Mouse (Mus musculus): ENCODE results near the gene Cd2. TPM values are rescaled to one million over a fixed set of nuclear protein-coding genes. Genes with fewer than 3 reads are reported as not detected.

Gene Cd2
- polyA plus RNA-seq, 1 experiment from 2014 or later = 0.30 TPM

DNA sequence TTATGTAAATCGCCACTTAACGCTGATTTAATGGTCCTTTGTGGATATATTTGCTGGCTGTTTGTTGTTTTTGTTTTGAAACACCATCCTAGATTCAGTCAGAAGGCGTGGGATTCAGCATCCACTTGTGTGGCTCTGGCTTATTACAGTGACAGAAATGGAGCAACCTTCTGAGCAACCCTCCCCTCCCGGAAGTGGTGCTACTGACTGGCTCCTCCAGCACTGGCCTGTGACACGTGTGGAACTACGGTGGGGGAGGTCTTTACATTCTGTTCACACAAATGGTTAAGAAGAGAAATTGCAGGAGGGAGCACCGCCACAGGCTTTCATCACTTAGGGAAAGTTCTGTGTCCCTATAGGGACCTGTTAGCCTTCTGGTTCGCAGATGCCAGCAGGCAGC is 55.2 kb downstream of the Cd2 start:
- Histone ChIP-seq H3K36me3 (ENCODE audit: control insufficient read depth, insufficient read depth, low read length) (no peaks in the 10 kb centered on the region), H3K4me1 (ENCODE audit: control insufficient read depth, insufficient read depth, low read length) (peaks cover 6% of the 10 kb centered on the region; the same call in 1 of the 2 replicates), H3K27ac (ENCODE audit: low read depth, low read length) (no peak overlapping the region), H3K9ac (ENCODE audit: low read length) (no peak overlapping the region), H3K4me2 (ENCODE audit: low read length) (no peak overlapping the region), H3K4me3 (ENCODE audit: low read depth, low read length) (no peak overlapping the region), H3K27me3 (replicated peaks; ENCODE audit: control insufficient read depth, insufficient read depth, low read length) (no peaks in the 10 kb centered on the region; the same call in 1 of the 2 replicates), H3K9me3 (replicated peaks; ENCODE audit: control insufficient read depth, low read length) (0 out of 2 replicates have a peak, but pooled peaks cover 2% of the 10 kb centered on the region)
- ATAC-seq (no peak), DNase-seq (ENCODE audit: low spot score) (no peak)
- WGBS = 41% methylated on average over 8 of the region's 8 CpGs

DNA sequence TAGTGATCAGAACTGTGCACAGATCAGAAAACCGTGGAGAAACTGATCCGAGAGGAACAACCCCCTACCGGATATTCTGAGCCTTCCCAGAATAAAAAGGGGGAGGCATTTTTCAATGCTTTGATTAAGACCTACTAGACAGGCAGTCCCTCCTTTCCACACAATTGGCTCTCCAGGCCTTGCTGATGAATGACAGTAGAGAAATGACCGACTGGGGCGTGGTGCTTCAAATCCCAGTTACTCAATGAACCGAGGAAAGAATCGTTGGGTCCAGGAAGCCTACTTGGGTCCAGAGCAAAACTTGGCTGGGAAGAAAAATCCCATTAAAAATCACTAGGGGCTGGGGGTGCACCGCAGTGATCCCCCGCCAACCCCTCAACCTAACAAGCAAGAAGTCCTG is 57.5 kb downstream of the Cd2 start:
- no peak overlapping the region for H3K9ac ChIP-seq (ENCODE audit: low read length)
- ATAC-seq = no peak
- no peaks in the 10 kb centered on the region for H3K36me3 ChIP-seq (ENCODE audit: control insufficient read depth, insufficient read depth, low read length)
- whole genome bisulfite sequencing = 46% methylated on average over 9 of the region's 9 CpGs
- H3K4me2 ChIP-seq (ENCODE audit: low read length) = no peak overlapping the region
- no peak overlapping the region for H3K4me3 ChIP-seq (ENCODE audit: low read depth, low read length)
- H3K4me1 ChIP-seq (ENCODE audit: control insufficient read depth, insufficient read depth, low read length) = no peaks in the 10 kb centered on the region
- H3K9me3 ChIP-seq (replicated peaks; ENCODE audit: control insufficient read depth, low read length) = 0 out of 2 replicates have a peak, but pooled peaks cover under 1% of the 10 kb centered on the region
- no peak for DNase-seq (ENCODE audit: low spot score)
- no peak overlapping the region for H3K27ac ChIP-seq (ENCODE audit: low read depth, low read length)
- H3K27me3 ChIP-seq (replicated peaks; ENCODE audit: control insufficient read depth, insufficient read depth, low read length) = no peaks in the 10 kb centered on the region; the same call in 1 of the 2 replicates

DNA sequence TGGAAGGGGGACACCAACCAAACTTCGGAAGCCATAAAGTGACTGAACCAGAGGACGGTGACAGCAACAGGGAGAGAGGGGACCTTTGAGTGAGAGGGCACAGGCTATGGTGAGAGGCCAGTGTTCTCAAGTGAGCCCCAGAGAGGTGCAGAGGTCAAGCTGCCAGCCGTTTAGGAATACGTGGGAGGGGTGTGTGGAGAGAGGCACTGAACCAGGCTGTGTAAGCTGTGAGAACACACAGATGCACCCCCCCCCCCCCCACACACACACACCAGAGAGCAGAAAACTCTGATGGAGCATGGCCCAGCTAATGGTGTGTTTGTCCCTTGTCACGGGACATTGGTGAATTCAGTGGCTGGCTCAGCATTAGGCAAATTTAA is 58.2 kb downstream of the Cd2 start:
- Histone ChIP-seq H3K36me3 (ENCODE audit: control insufficient read depth, insufficient read depth, low read length) (no peaks in the 10 kb centered on the region), H3K9me3 (replicated peaks; ENCODE audit: control insufficient read depth, low read length) (no peaks in the 10 kb centered on the region), H3K4me2 (ENCODE audit: low read length) (no peak overlapping the region), H3K9ac (ENCODE audit: low read length) (no peak overlapping the region), H3K4me1 (ENCODE audit: control insufficient read depth, insufficient read depth, low read length) (no peaks in the 10 kb centered on the region), H3K27me3 (replicated peaks; ENCODE audit: control insufficient read depth, insufficient read depth, low read length) (no peaks in the 10 kb centered on the region; the same call in 1 of the 2 replicates), H3K4me3 (ENCODE audit: low read depth, low read length) (no peak overlapping the region), H3K27ac (ENCODE audit: low read depth, low read length) (no peak overlapping the region)
- 69% methylated on average over 5 of the region's 5 CpGs for WGBS
- DNase-seq (ENCODE audit: low spot score) (no peak), ATAC-seq (no peak)

DNA sequence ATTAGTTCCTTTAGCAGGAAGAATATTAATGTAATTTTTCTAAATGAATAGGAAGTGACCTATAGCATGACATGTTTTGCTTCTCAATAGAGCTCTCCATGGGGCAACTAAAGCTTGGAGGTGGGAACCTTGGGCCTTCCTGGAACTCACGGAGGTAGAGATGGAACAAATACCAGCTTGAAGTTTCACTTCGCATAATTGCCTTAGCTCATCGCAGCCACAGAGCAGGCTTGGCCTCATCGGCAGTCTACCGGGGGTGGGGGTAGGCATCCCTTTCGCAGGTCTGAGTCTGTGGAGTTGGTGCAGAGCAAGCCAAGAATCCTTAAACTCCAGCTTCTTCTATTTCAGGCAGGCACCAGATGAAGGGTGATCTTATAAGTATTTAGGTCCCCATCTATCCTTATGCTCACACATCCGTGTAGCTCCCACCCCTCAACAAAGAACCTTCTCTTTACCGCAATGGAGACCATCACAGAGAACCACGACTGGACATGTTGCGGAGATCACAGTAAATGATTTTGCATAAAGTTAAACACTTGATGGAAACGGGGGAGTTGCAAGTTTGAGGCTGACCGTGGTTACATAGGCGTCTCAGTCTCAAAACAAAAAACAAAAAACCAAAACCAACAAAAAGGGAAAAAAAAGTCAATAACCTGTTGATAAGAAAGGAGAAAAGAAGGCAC is 58.7 kb downstream of the Cd2 start:
- no peaks in the 10 kb centered on the region for H3K9me3 ChIP-seq (replicated peaks; ENCODE audit: control insufficient read depth, low read length)
- no peaks in the 10 kb centered on the region; the same call in 1 of the 2 replicates for H3K27me3 ChIP-seq (replicated peaks; ENCODE audit: control insufficient read depth, insufficient read depth, low read length)
- WGBS = 88% methylated on average over 13 of the region's 13 CpGs
- no peaks in the 10 kb centered on the region for H3K36me3 ChIP-seq (ENCODE audit: control insufficient read depth, insufficient read depth, low read length)
- no peak for ATAC-seq
- H3K4me2 ChIP-seq (ENCODE audit: low read length) = no peak overlapping the region
- no peak overlapping the region for H3K9ac ChIP-seq (ENCODE audit: low read length)
- H3K4me3 ChIP-seq (ENCODE audit: low read depth, low read length) = no peak overlapping the region
- H3K4me1 ChIP-seq (ENCODE audit: control insufficient read depth, insufficient read depth, low read length) = no peaks in the 10 kb centered on the region
- no peak overlapping the region for H3K27ac ChIP-seq (ENCODE audit: low read depth, low read length)
- DNase-seq (ENCODE audit: low spot score) = no peak

DNA sequence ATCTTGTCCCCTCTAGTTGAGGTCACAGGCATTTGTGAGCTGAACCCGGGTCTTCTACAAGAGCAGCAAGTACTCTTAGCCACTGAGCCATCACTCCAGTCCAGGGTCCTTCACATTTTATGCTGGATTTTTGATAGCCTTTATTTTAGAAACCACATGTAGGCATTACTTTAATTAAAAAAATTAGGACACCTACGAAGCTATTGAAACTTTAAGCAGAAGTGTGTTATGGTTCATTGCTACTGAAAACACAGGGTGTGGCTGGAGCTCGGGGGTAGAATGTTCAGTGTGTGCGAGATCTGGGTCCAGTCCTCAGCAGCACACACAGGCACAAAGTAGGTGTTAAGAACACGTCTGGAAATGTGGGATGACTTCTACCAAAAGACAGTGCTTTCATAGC is 59.7 kb downstream of the Cd2 start:
- ATAC-seq (no peak), DNase-seq (ENCODE audit: low spot score) (no peak)
- WGBS = 74% methylated on average over 5 of the region's 5 CpGs
- Histone ChIP-seq H3K9ac (ENCODE audit: low read length) (no peak overlapping the region), H3K4me3 (ENCODE audit: low read depth, low read length) (no peak overlapping the region), H3K4me1 (ENCODE audit: control insufficient read depth, insufficient read depth, low read length) (no peaks in the 10 kb centered on the region), H3K9me3 (replicated peaks; ENCODE audit: control insufficient read depth, low read length) (no peaks in the 10 kb centered on the region), H3K27me3 (replicated peaks; ENCODE audit: control insufficient read depth, insufficient read depth, low read length) (no peaks in the 10 kb centered on the region; the same call in 1 of the 2 replicates), H3K4me2 (ENCODE audit: low read length) (no peak overlapping the region), H3K27ac (ENCODE audit: low read depth, low read length) (no peak overlapping the region), H3K36me3 (ENCODE audit: control insufficient read depth, insufficient read depth, low read length) (no peaks in the 10 kb centered on the region)

Other genes starting within 250 kb of the Cd2 start
- gene Ptgfrn, start 177.7 kb downstream of the Cd2 start, polyA plus RNA-seq (2014; fragmentation: Nextera tagmentation; extraction: Ambion mirVana) = 3.4 and 4.5 TPM in 2 replicates
- gene Igsf3, start 89.1 kb upstream of the Cd2 start, polyA plus RNA-seq (2014; fragmentation: Nextera tagmentation; extraction: Ambion mirVana) = 30.0 and 45.6 TPM in 2 replicates